Mouse (Mus musculus) kidney, adult 8-10 months (tissue): ENCODE data around the gene Rbck1.
A peak's percentile ranks its signal among the peaks of the same experiment; 100 is the strongest.
"Not testable (repeated sequence)": the region's sequence is repeated elsewhere in the genome, so short reads cannot be mapped to it uniquely, and the experiment has no call there.

ENCODE experiments used
- DNase-seq, 2 experiments: peaks; one replicate each; pipeline ENCODE4 v3.0.0; 2022

Gene Rbck1

GRCm38 (mm10) chr2:152332101-152332825 lies at the start of gene Rbck1:
Gene Rbck1 (minus strand): TSS chr2:152332653.
- peak; percentile 88 to 92 for DNase-seq

GRCm38 (mm10) chr2:152376345-152376741 lies 43.9 kb upstream of the Rbck1 start, which contains the start of gene Nrsn2:
Gene Nrsn2 (minus strand): TSS chr2:152376638.
- DNase-seq = no peak

GRCm38 (mm10) chr2:152375652-152376344 lies 43.3 kb upstream of the Rbck1 start:
- no peak for DNase-seq

- DNase-seq = no peak
These were observed 41.1 kb upstream of the Rbck1 start for GRCm38 (mm10) chr2:152373547-152373946.

GRCm38 (mm10) chr2:152372661-152373060 lies 40.2 kb upstream of the Rbck1 start:
- DNase-seq = no peak

GRCm38 (mm10) chr2:152372104-152372503 lies 39.7 kb upstream of the Rbck1 start:
- DNase-seq = no peak

GRCm38 (mm10) chr2:152368532-152369140 lies 36.2 kb upstream of the Rbck1 start:
- peak in 1 of 2 experiments; percentile 39 for DNase-seq

GRCm38 (mm10) chr2:152367917-152368316 lies 35.5 kb upstream of the Rbck1 start:
- no peak for DNase-seq

GRCm38 (mm10) chr2:152363245-152364147 lies 31.0 kb upstream of the Rbck1 start:
- DNase-seq = peak; percentile 92 to 93

- no peak for DNase-seq
These were observed 28.7 kb upstream of the Rbck1 start for GRCm38 (mm10) chr2:152361193-152361592.

- peak; percentile 65 to 82 for DNase-seq
These were observed 27.9 kb upstream of the Rbck1 start for GRCm38 (mm10) chr2:152360271-152360775.

GRCm38 (mm10) chr2:152359616-152360015 lies 27.2 kb upstream of the Rbck1 start:
- DNase-seq = peak; percentile 46 to 54

GRCm38 (mm10) chr2:152358977-152359376 lies 26.5 kb upstream of the Rbck1 start:
- not testable (repeated sequence) for DNase-seq

- no peak for DNase-seq
These were observed 24.8 kb upstream of the Rbck1 start for GRCm38 (mm10) chr2:152357254-152357653.

- peak; percentile 39 to 66 for DNase-seq
These were observed 17.5 kb upstream of the Rbck1 start for GRCm38 (mm10) chr2:152349842-152350540.

GRCm38 (mm10) chr2:152349205-152349604 lies 16.8 kb upstream of the Rbck1 start:
- DNase-seq = no peak

- DNase-seq = no peak
These were observed 15.3 kb upstream of the Rbck1 start for GRCm38 (mm10) chr2:152347722-152348121.

GRCm38 (mm10) chr2:152346776-152347465 lies 14.5 kb upstream of the Rbck1 start:
- no peak for DNase-seq

GRCm38 (mm10) chr2:152345393-152345792 lies 12.9 kb upstream of the Rbck1 start:
- no peak for DNase-seq

- no peak for DNase-seq
These were observed 12.5 kb upstream of the Rbck1 start for GRCm38 (mm10) chr2:152344909-152345308.

GRCm38 (mm10) chr2:152344361-152344760 lies 11.9 kb upstream of the Rbck1 start:
- DNase-seq = no peak
